Mouse (Mus musculus): Measurements from ENCODE around the gene 1700042G07Rik. TPM values are rescaled to one million over a fixed set of nuclear protein-coding genes. Genes with fewer than 3 reads are reported as not detected.

Gene 1700042G07Rik
- polyA plus RNA-seq, 1 experiment = not detected

DNA sequence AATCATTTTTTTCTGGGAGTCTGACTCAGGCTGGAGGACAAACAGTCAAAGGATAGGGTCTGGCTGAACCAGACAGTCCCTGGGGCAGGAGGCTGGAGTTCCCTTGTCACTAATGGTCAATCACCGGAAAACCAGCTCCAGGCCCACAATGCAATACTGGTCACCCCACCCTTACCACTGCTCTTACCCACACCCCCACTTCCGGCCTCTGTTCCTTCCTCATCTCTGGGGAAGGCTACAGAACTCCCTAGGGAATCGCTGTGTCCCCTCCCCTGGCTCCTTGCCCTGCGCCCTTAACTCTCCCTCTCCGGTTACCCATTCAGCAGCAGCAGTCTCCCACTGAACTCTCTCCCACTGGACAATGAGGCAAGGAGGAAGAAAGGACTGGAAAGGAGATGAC lies 4.0 kb downstream of the 1700042G07Rik start:
- DNase-seq (ENCODE audit: low read depth) = peak; percentile 26
- TF ChIP-seq CTCF (IDR thresholded peaks at IDR 0.05; ENCODE audit: borderline replicate concordance, extremely low read depth, insufficient read depth, insufficient read length) (no peak), POLR2A (IDR thresholded peaks at IDR 0.05; ENCODE audit: borderline replicate concordance, extremely low read depth, insufficient read depth, insufficient read length, poor library complexity, severe bottlenecking) (no peak)

DNA sequence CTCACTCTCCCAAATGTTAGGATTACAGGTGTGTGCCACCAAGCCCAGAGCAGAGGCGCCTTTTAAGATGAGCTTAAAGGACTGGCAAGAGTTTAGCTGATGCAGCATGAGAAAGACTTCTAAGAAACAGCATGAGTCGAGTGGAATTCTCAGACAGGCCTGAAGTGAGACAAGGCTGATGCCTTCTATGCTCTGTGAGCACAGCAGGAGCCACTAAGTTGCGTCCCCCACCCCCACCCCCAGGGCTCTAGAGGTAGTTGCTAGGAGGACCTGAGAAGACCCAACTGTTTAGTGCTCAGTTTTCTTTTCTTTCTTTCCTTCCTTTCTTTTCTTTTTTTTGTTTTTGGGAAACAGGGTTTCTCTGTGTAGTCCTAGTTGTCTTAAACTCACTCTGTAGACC lies 8.9 kb downstream of the 1700042G07Rik start:
- DNase-seq (ENCODE audit: low read depth) = no peak
- TF ChIP-seq CTCF (IDR thresholded peaks at IDR 0.05; ENCODE audit: borderline replicate concordance, extremely low read depth, insufficient read depth, insufficient read length) = no peak
- no peak for TF ChIP-seq POLR2A (IDR thresholded peaks at IDR 0.05; ENCODE audit: borderline replicate concordance, extremely low read depth, insufficient read depth, insufficient read length, poor library complexity, severe bottlenecking)

DNA sequence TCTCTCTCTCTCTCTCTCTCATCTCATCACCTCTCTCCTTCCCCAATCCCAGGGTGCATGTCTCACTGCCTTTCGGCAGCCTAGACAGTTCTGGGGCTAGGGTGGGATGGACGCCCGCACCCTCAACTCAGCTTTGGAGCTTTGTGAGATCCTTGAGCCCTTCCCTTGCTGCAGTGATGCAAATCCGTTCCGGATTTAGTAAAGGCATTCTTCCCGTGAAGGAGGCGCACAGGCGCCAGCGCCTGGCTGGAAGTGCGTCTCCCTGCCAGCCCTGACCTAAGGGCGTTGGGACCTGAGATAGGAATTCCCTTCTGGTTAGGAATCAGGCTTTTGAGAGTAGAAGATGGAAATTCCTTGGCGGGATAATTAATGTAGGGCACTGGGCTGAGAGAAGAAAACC lies 9.6 kb downstream of the 1700042G07Rik start:
- TF ChIP-seq CTCF (IDR thresholded peaks at IDR 0.05; ENCODE audit: borderline replicate concordance, extremely low read depth, insufficient read depth, insufficient read length) (no peak), POLR2A (IDR thresholded peaks at IDR 0.05; ENCODE audit: borderline replicate concordance, extremely low read depth, insufficient read depth, insufficient read length, poor library complexity, severe bottlenecking) (no peak)
- peak; percentile 40 for DNase-seq (ENCODE audit: low read depth)

DNA sequence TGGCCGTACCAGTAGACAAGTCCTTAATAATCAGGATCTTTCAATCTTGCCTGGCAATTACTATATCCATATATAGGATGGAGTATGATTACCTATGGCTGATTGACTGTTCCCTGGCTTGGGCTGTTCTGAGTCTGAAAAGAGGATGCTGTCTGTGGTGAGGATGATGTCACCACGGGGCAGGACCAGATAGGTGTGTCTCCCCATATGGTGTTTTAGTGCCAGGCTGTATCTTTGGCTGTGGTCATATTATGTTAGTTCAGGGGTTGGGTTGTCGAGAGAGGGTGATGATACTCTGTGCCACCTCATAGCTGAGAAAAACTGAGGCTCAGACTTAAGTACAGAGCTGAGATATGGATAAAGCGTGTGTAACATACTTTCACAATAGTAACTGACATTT lies 11.9 kb downstream of the 1700042G07Rik start:
- TF ChIP-seq POLR2A (IDR thresholded peaks at IDR 0.05; ENCODE audit: borderline replicate concordance, extremely low read depth, insufficient read depth, insufficient read length, poor library complexity, severe bottlenecking) = no peak
- TF ChIP-seq CTCF (IDR thresholded peaks at IDR 0.05; ENCODE audit: borderline replicate concordance, extremely low read depth, insufficient read depth, insufficient read length) = no peak
- DNase-seq (ENCODE audit: low read depth) = no peak

GRCm38 (mm10) chr4:116192286-116192835 lies 19.2 kb downstream of the 1700042G07Rik start:
- peak; percentile 50 for DNase-seq (ENCODE audit: low read depth)
- TF ChIP-seq CTCF (IDR thresholded peaks at IDR 0.05; ENCODE audit: borderline replicate concordance, extremely low read depth, insufficient read depth, insufficient read length) = no peak
- no peak for TF ChIP-seq POLR2A (IDR thresholded peaks at IDR 0.05; ENCODE audit: borderline replicate concordance, extremely low read depth, insufficient read depth, insufficient read length, poor library complexity, severe bottlenecking)

GRCm38 (mm10) chr4:116193583-116194383 lies 20.6 kb downstream of the 1700042G07Rik start:
- TF ChIP-seq CTCF (IDR thresholded peaks at IDR 0.05; ENCODE audit: borderline replicate concordance, extremely low read depth, insufficient read depth, insufficient read length) (no peak), POLR2A (IDR thresholded peaks at IDR 0.05; ENCODE audit: borderline replicate concordance, extremely low read depth, insufficient read depth, insufficient read length, poor library complexity, severe bottlenecking) (no peak)
- DNase-seq (ENCODE audit: low read depth) = no peak

GRCm38 (mm10) chr4:116198422-116198821 lies 25.2 kb downstream of the 1700042G07Rik start:
- TF ChIP-seq POLR2A (IDR thresholded peaks at IDR 0.05; ENCODE audit: borderline replicate concordance, extremely low read depth, insufficient read depth, insufficient read length, poor library complexity, severe bottlenecking) (no peak), CTCF (IDR thresholded peaks at IDR 0.05; ENCODE audit: borderline replicate concordance, extremely low read depth, insufficient read depth, insufficient read length) (no peak)
- DNase-seq (ENCODE audit: low read depth) = no peak

GRCm38 (mm10) chr4:116204422-116204821 lies 31.2 kb downstream of the 1700042G07Rik start:
- no peak for DNase-seq (ENCODE audit: low read depth)
- no peak for TF ChIP-seq CTCF (IDR thresholded peaks at IDR 0.05; ENCODE audit: borderline replicate concordance, extremely low read depth, insufficient read depth, insufficient read length)
- no peak for TF ChIP-seq POLR2A (IDR thresholded peaks at IDR 0.05; ENCODE audit: borderline replicate concordance, extremely low read depth, insufficient read depth, insufficient read length, poor library complexity, severe bottlenecking)

DNA sequence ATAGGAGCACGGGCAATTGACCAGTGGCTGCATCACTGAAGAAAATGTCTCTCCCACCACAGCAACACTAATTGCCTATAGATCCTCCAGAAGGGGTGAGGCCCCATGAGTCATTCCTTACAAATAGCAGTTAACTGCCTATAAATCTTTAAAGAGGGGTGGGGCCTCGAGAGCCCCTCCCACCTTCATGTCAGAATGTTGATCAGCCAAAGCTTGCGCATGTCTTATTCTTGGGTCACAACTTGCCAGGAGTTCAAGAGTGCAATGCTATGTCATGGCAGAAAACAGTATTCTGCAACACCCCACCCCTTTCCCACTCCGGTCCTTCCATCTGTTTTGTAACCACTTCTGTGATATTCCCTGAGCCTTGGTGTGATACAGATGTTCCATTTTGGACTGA lies 33.4 kb downstream of the 1700042G07Rik start:
- no peak for TF ChIP-seq CTCF (IDR thresholded peaks at IDR 0.05; ENCODE audit: borderline replicate concordance, extremely low read depth, insufficient read depth, insufficient read length)
- no peak for TF ChIP-seq POLR2A (IDR thresholded peaks at IDR 0.05; ENCODE audit: borderline replicate concordance, extremely low read depth, insufficient read depth, insufficient read length, poor library complexity, severe bottlenecking)
- DNase-seq (ENCODE audit: low read depth) = no peak

DNA sequence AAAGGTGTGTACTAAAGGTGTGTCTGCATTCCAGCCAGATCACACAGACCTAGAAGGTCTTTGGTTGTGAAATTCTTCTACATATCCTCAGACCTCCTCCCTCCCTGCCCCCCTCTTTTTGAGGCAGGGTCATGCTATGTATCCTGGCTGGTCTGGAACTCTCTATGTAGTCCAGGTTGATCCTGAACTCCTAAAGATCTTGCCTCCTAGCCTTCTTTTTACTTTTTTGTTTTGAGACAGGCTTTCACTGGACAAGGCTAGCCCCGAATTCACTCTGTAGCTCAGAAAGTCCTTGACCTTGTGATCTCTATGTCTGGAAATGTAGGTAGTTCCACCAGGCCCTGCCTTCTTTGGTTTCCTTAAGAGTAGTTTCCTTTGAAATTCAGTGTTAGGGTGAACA lies 35.7 kb downstream of the 1700042G07Rik start:
- no peak for DNase-seq (ENCODE audit: low read depth)
- TF ChIP-seq CTCF (IDR thresholded peaks at IDR 0.05; ENCODE audit: borderline replicate concordance, extremely low read depth, insufficient read depth, insufficient read length) (no peak), POLR2A (IDR thresholded peaks at IDR 0.05; ENCODE audit: borderline replicate concordance, extremely low read depth, insufficient read depth, insufficient read length, poor library complexity, severe bottlenecking) (no peak)

DNA sequence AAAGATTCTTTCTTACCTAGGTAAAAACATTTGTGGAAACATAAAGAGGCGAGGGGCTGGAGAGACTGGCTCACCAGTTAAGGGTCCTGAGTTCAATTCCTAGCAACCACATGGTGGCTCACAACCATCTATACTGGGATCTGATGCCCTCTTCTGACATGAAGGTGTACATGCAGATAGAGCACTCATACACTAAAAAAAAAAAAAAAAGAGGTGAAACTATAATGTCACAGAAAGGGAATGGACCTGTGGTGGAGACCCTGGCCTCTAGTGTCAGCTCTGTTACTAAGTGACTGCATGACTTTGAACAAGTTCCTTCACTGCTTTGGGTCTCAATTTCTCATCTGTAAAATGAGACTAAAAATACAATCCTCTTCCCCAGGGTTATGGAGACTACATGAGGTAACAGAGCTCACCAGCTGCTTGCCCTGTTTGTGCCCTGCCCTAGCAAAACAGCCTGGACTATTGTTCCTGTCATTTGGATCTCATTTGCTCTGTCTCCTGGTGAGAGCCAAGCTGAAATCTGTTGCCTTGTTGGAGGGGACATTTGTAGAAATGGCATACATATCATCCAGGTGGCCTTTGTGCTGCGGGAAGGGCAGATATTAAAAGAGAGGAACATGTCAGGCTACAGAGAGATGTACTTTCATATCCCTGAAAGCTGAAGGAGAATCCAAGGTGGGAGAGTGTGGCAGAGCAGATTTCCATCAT lies 42.9 kb downstream of the 1700042G07Rik start:
- TF ChIP-seq CTCF (IDR thresholded peaks at IDR 0.05; ENCODE audit: borderline replicate concordance, extremely low read depth, insufficient read depth, insufficient read length) = no peak
- TF ChIP-seq POLR2A (IDR thresholded peaks at IDR 0.05; ENCODE audit: borderline replicate concordance, extremely low read depth, insufficient read depth, insufficient read length, poor library complexity, severe bottlenecking) = no peak
- no peak for DNase-seq (ENCODE audit: low read depth)
